Mouse (Mus musculus): ENCODE measurements around the gene Olfr1223.
"Not testable (repeated sequence)": the region's sequence is repeated elsewhere in the genome, so short reads cannot be mapped to it uniquely, and the experiment has no call there.

The Olfr1223 gene

DNA sequence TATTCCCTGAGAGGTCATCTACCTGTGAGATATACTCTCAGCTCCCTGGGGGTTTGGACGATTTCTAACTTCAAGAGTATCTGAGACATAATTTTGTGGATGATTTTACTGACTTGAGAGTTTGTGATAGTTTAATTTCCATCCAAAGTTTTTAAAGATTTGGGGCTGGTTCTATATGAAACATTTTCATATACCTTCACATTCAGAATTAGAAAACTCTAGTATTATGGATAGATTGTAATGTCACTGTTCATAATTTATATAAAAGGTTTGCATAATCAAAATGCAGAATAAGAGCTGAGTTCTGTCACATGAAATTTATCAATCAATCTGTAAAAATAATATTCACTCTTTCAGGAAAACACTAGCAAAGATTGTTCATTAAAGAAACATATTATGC, at the start of gene Olfr1223:
Gene Olfr1223 (minus strand): TSS at position 101 of the 400 bp plus-strand sequence.
- CTCF ChIA-PET = no interaction called here

DNA sequence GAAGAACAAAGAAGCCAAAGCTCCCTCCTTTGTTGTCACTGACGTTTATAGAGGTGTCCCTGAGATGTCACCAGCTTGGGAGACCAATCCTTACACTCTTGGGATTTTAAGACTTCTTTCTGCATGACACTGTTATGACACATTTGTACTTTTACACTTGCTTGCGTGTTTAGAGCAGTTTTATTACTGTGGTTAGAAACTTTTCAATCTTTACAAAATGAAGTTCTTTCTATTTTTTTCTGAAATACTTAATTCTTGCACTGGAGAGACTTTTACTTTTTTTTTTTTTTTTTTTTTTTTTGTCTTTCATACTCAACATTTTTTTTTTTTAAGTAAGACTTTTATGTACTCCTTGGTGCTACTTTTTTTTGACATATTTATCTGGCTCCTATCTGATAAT, 48.6 kb upstream of the Olfr1223 start, which contains the start of gene Olfr1226:
Gene Olfr1226 (minus strand): TSS at position 101 of the 400 bp plus-strand sequence.
- CTCF ChIA-PET = no interaction called here

DNA sequence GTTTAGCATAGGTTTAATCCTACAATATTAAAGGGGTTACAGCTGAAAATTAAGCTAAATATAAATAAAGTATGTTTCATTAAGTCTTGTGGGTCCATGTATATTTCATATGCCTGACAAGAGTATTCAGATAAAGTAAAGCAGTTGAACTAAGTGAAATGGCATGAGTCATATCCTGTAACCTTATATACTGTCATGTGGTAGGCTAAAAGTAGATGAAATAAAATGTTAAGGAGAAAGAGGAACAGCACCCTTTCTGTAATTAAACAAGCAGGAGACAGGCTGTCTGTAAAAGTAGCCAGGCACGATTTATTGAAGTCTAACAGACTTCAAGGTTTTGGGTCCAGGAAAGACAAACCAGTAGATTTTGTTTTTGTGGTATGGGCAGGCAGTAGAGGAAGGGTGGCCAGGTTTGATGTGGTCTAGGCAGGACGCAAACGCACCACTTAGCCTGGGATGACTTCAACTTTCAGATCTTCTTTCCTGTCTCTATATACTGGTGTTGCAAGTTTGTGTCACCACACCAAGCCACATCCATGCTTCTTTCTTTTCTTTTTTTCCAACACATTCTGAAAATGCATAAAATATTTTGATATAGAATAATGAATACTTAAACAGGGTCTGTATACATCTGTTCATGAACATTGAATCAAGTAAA, 45.1 kb upstream of the Olfr1223 start:
- CTCF ChIA-PET = no interaction called here

DNA sequence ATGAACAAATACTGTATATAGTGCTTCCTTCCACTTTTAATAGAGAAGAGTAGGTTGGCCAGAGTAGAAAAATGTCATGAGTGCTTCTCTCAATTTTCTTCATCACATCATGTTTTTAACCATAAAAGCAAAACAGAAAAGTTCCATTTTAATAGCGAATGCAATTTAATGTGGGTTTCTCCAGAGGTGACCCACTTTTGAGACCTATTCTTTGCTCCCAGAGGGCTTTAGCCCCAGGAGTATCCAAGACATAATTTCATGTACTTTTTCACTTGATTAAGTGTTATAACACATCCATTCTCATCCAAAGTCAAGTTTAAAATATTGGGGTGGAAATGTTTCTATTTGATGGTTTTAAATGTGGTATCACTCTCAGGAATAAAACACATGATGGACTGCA, 23.2 kb upstream of the Olfr1223 start, which contains the start of gene Olfr1225:
Gene Olfr1225 (minus strand): TSS at position 101 of the 400 bp plus-strand sequence.
- CTCF ChIA-PET = no interaction called here

GRCm38 (mm10) chr2:89164711-89165110, 13.4 kb upstream of the Olfr1223 start:
- CTCF ChIA-PET = not testable (repeated sequence)

GRCm38 (mm10) chr2:89163991-89164390, 12.6 kb upstream of the Olfr1223 start, which contains the start of gene Olfr1224-ps1:
Gene Olfr1224-ps1 (minus strand): TSS chr2:89164091.
- CTCF ChIA-PET = not testable (repeated sequence)

GRCm38 (mm10) chr2:89132954-89133353, 18.4 kb downstream of the Olfr1223 start, which contains the start of gene Olfr1222:
Gene Olfr1222 (minus strand): TSS chr2:89133054.
- CTCF ChIA-PET = no interaction called here

GRCm38 (mm10) chr2:89117183-89117582, 34.2 kb downstream of the Olfr1223 start, which contains the start of gene Olfr1221:
Gene Olfr1221 (minus strand): TSS chr2:89117283.
- CTCF ChIA-PET = no interaction called here

- CTCF ChIA-PET = no interaction called here
These were observed 44.6 kb downstream of the Olfr1223 start, which contains the start of gene Olfr1220 for GRCm38 (mm10) chr2:89106735-89107134. Gene Olfr1220 (minus strand): TSS chr2:89106835.

DNA sequence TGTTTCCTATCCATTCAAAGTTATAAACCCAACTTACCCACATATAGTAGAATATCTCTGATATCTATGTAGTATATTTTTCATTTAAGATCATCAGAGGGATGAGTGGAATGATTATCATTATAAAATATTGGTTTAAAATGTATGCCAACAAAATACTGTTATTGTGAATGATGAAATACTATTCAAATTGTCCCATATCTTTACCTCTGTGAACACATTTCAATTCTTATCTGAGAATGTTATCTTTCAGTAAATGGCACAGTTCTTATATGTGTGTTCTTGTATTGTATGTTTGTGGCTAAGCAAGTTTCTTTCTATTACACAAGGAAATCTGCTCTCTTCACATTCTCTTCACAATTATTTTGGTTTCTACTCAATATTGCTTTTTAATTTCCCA, 45.7 kb downstream of the Olfr1223 start:
- CTCF ChIA-PET = no interaction called here

DNA sequence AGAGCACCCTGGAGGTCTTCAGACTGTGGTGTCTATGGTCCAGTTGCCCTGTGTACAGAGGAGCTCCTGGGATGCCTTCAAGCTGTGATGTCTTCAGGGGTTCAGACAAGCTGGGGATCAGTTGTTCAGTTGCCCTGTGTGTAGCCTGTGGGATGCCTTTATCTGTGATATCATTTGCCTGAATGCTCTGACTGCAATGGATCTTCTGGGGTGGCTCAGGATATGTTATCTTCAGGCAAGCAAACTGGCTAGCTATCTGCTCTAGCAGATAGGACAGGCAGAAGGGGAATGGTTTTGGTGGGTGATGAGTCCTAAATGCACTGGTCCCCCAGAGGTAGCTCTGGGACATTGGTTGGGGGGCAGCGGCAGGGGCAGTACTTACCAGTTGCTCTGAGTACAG, 57.5 kb downstream of the Olfr1223 start:
- CTCF ChIA-PET = no interaction called here
